Mouse (Mus musculus) G1E-ER4 (cell line): ENCODE measurements around the gene Baiap2. TPM values are rescaled to one million over a fixed set of nuclear protein-coding genes. Genes with fewer than 3 reads are reported as not detected.

Source experiments
- GATA1 ChIP-seq: IDR thresholded peaks from one replicate; pipeline ENCODE4 v1.8.0; 2012; ENCODE audit warnings: low read length, inconsistent platforms
- polyA plus RNA-seq: library from polyadenylated mRNA; stranded (reverse); fragments of >175 nt; gene quantifications from 2 replicates; pipeline ENCODE4 v1.2.3, GENCODE M21; 2012

Gene Baiap2
- polyA plus RNA-seq, 1 experiment, result 9.1 TPM

- no peak for TF ChIP-seq GATA1
These were observed 65.0 kb downstream of the Baiap2 start for GRCm38 (mm10) chr11:120007496-120008080.

GRCm38 (mm10) chr11:120008501-120008900 is 65.9 kb downstream of the Baiap2 start:
- no peak for TF ChIP-seq GATA1

GRCm38 (mm10) chr11:120008956-120009355 is 66.4 kb downstream of the Baiap2 start:
- TF ChIP-seq GATA1, result no peak

- TF ChIP-seq GATA1, result no peak
These were observed 67.4 kb downstream of the Baiap2 start for GRCm38 (mm10) chr11:120009937-120010336.

GRCm38 (mm10) chr11:120011114-120011760 is 68.7 kb downstream of the Baiap2 start:
- TF ChIP-seq GATA1, result no peak

- no peak for TF ChIP-seq GATA1
These were observed 69.4 kb downstream of the Baiap2 start for GRCm38 (mm10) chr11:120011761-120012560.

GRCm38 (mm10) chr11:120012702-120013101 is 70.1 kb downstream of the Baiap2 start:
- no peak for TF ChIP-seq GATA1

GRCm38 (mm10) chr11:120013174-120013711 is 70.7 kb downstream of the Baiap2 start:
- no peak for TF ChIP-seq GATA1

GRCm38 (mm10) chr11:120014758-120015157 is 72.2 kb downstream of the Baiap2 start:
- no peak for TF ChIP-seq GATA1

- no peak for TF ChIP-seq GATA1
These were observed 74.4 kb downstream of the Baiap2 start for GRCm38 (mm10) chr11:120017011-120017410.

- TF ChIP-seq GATA1, result no peak
These were observed 77.2 kb downstream of the Baiap2 start for GRCm38 (mm10) chr11:120019542-120020440.

GRCm38 (mm10) chr11:120021367-120021766 is 78.8 kb downstream of the Baiap2 start:
- no peak for TF ChIP-seq GATA1

GRCm38 (mm10) chr11:120022216-120022615 is 79.7 kb downstream of the Baiap2 start:
- no peak for TF ChIP-seq GATA1

GRCm38 (mm10) chr11:120022841-120023240 is 80.3 kb downstream of the Baiap2 start:
- TF ChIP-seq GATA1, result no peak

GRCm38 (mm10) chr11:120026941-120027340 is 84.4 kb downstream of the Baiap2 start:
- no peak for TF ChIP-seq GATA1
